Mouse (Mus musculus) erythroblast, embryonic 14.5 days (primary cell): ENCODE data around the gene Mtx1. TPM values are rescaled to one million over a fixed set of nuclear protein-coding genes. Genes with fewer than 3 reads are reported as not detected.
A peak's percentile ranks its signal among the peaks of the same experiment; 100 is the strongest.

Source experiments
- H3K27me3 ChIP-seq: 2 replicates; pipeline ENCODE4 v1.6.1; 2012; ENCODE audit warnings: inconsistent platforms; ENCODE audit not compliant: control insufficient read depth
- H3K36me3 ChIP-seq: 2 replicates; pipeline ENCODE4 v1.6.1; 2012; ENCODE audit warnings: mild to moderate bottlenecking, inconsistent platforms; ENCODE audit not compliant: control insufficient read depth
- H3K4me1 ChIP-seq: 2 replicates; pipeline ENCODE4 v1.6.1; 2012; ENCODE audit warnings: inconsistent platforms; ENCODE audit not compliant: control insufficient read depth
- H3K4me3 ChIP-seq: replicated peaks from 2 replicates; pipeline ENCODE3; 2012; ENCODE audit warnings: moderate library complexity, mild to moderate bottlenecking, inconsistent platforms
- H3K9me3 ChIP-seq: 2 replicates; pipeline ENCODE4 v1.6.1; 2012; ENCODE audit warnings: low read length, inconsistent platforms, mixed read lengths; ENCODE audit not compliant: control insufficient read depth
- GATA1 ChIP-seq: IDR thresholded peaks from 2 replicates; pipeline ENCODE4 v1.6.1; 2012; ENCODE audit warnings: low read length, inconsistent platforms, mixed read lengths
- TAL1 ChIP-seq: IDR thresholded peaks from 3 replicates; pipeline ENCODE4 v1.6.1; 2012; ENCODE audit warnings: low read length, inconsistent platforms, mixed read lengths
- polyA plus RNA-seq: library from polyadenylated mRNA; stranded (reverse); fragments of >175 nt; gene quantifications from 2 replicates; pipeline ENCODE4 v1.2.3, GENCODE M21; 2012

Gene Mtx1
- polyA plus RNA-seq, 1 experiment, result 31.7 TPM

GRCm38 (mm10) chr3:89244158-89244981 is 17.5 kb upstream of the Mtx1 start:
- Histone ChIP-seq H3K4me1 (peaks cover 35% of the 10 kb centered on the region), H3K36me3 (peaks cover 3% of the 10 kb centered on the region), H3K9me3 (no peaks in the 10 kb centered on the region), H3K27me3 (peaks cover 30% of the 10 kb centered on the region), H3K4me3 (no peak overlapping the region)
- no peak for TF ChIP-seq TAL1

GRCm38 (mm10) chr3:89243609-89244008 is 16.7 kb upstream of the Mtx1 start:
- no peaks in the 10 kb centered on the region for H3K9me3 ChIP-seq
- TF ChIP-seq TAL1 (no peak), GATA1 (no peak)
- no peak overlapping the region for H3K4me3 ChIP-seq
- peaks cover 30% of the 10 kb centered on the region for H3K27me3 ChIP-seq
- H3K36me3 ChIP-seq, result no peaks in the 10 kb centered on the region; the same call in 1 of the 2 replicates
- H3K4me1 ChIP-seq, result peaks cover 35% of the 10 kb centered on the region

- no peak overlapping the region for H3K4me3 ChIP-seq
- no peaks in the 10 kb centered on the region for H3K9me3 ChIP-seq
- H3K36me3 ChIP-seq, result no peaks in the 10 kb centered on the region
- no peak for TF ChIP-seq GATA1
- TF ChIP-seq TAL1, result no peak
- H3K4me1 ChIP-seq, result peaks cover 33% of the 10 kb centered on the region
- peaks cover 33% of the 10 kb centered on the region for H3K27me3 ChIP-seq
Observed at GRCm38 (mm10) chr3:89242331-89242895, 15.5 kb upstream of the Mtx1 start.

- TF ChIP-seq TAL1, result no peak
- Histone ChIP-seq H3K36me3 (no peaks in the 10 kb centered on the region), H3K4me1 (peaks cover 2% of the 10 kb centered on the region), H3K27me3 (peaks cover 9% of the 10 kb centered on the region), H3K4me3 (no peak overlapping the region), H3K9me3 (no peaks in the 10 kb centered on the region)
Observed at GRCm38 (mm10) chr3:89238494-89238893, 11.6 kb upstream of the Mtx1 start.

- H3K4me3 ChIP-seq, result no peak overlapping the region
- peaks cover 6% of the 10 kb centered on the region for H3K27me3 ChIP-seq
- TF ChIP-seq TAL1, result no peak
- no peak for TF ChIP-seq GATA1
- no peaks in the 10 kb centered on the region for H3K9me3 ChIP-seq
- no peaks in the 10 kb centered on the region for H3K36me3 ChIP-seq
- H3K4me1 ChIP-seq, result peaks cover 2% of the 10 kb centered on the region
Observed at GRCm38 (mm10) chr3:89237682-89238081, 10.8 kb upstream of the Mtx1 start.

- TF ChIP-seq GATA1 (no peak), TAL1 (no peak)
- Histone ChIP-seq H3K27me3 (peaks cover 12% of the 10 kb centered on the region), H3K9me3 (no peaks in the 10 kb centered on the region), H3K4me1 (peaks cover 2% of the 10 kb centered on the region), H3K36me3 (no peaks in the 10 kb centered on the region), H3K4me3 (no peak overlapping the region)
Observed at GRCm38 (mm10) chr3:89236516-89236915, 9.6 kb upstream of the Mtx1 start.

GRCm38 (mm10) chr3:89233562-89234110 is 6.7 kb upstream of the Mtx1 start:
- TF ChIP-seq GATA1 (no peak), TAL1 (no peak)
- Histone ChIP-seq H3K4me1 (peaks cover 4% of the 10 kb centered on the region), H3K9me3 (no peaks in the 10 kb centered on the region), H3K4me3 (no peak overlapping the region), H3K27me3 (peaks cover 41% of the 10 kb centered on the region), H3K36me3 (no peaks in the 10 kb centered on the region)

- Histone ChIP-seq H3K9me3 (no peaks in the 10 kb centered on the region), H3K27me3 (peaks cover 47% of the 10 kb centered on the region), H3K4me3 (no peak overlapping the region), H3K4me1 (peaks cover 13% of the 10 kb centered on the region), H3K36me3 (no peaks in the 10 kb centered on the region)
- no peak for TF ChIP-seq TAL1
- TF ChIP-seq GATA1, result no peak
Observed at GRCm38 (mm10) chr3:89232614-89233013, 5.7 kb upstream of the Mtx1 start.

GRCm38 (mm10) chr3:89231772-89232275 is 4.9 kb upstream of the Mtx1 start:
- H3K27me3 ChIP-seq, result peaks cover 54% of the 10 kb centered on the region
- H3K4me1 ChIP-seq, result peaks cover 19% of the 10 kb centered on the region
- no peak overlapping the region for H3K4me3 ChIP-seq
- no peaks in the 10 kb centered on the region for H3K36me3 ChIP-seq
- 0 out of 2 replicates have a peak, but pooled peaks have one; percentile 8 for TF ChIP-seq GATA1
- no peak for TF ChIP-seq TAL1
- no peaks in the 10 kb centered on the region for H3K9me3 ChIP-seq
